Mouse (Mus musculus) embryonic facial prominence, embryonic 11.5 days (tissue): ENCODE measurements around the gene Akap2. TPM values are rescaled to one million over a fixed set of nuclear protein-coding genes. Genes with fewer than 3 reads are reported as not detected.

Experiments used
- ATAC-seq: fragments of 200-750 bp; cut with Nextera tagmentation; replicated peaks from 2 replicates; pipeline ENCODE4 v1.8.0; 2017; ENCODE audit warnings: low read depth; ENCODE audit not compliant: insufficient number of reproducible peaks, low FRiP score, low TSS enrichment
- DNase-seq: peaks from one replicate; pipeline ENCODE4 v3.0.0-alpha.2; 2015; ENCODE audit warnings: low spot score
- H3K27ac ChIP-seq: fragments of 300-500 bp; sonication (generic); replicated peaks from 2 replicates; pipeline ENCODE4 v1.5.1; 2014; ENCODE audit warnings: mild to moderate bottlenecking, low read depth, low read length, control low read depth
- H3K27me3 ChIP-seq: fragments of 300-500 bp; sonication (generic); 2 replicates; pipeline ENCODE4 v1.6.1; 2014; ENCODE audit warnings: mild to moderate bottlenecking, low read length, moderate library complexity, mixed read lengths; ENCODE audit not compliant: control insufficient read depth, insufficient read depth
- H3K36me3 ChIP-seq: fragments of 300-500 bp; sonication (generic); replicated peaks from 2 replicates; pipeline ENCODE4 v1.6.1; 2014; ENCODE audit warnings: low read depth, mild to moderate bottlenecking, low read length, moderate library complexity, mixed read lengths; ENCODE audit not compliant: control insufficient read depth, insufficient read depth
- H3K4me1 ChIP-seq: fragments of 300-500 bp; sonication (generic); 2 replicates; pipeline ENCODE4 v1.6.1; 2014; ENCODE audit warnings: low read length, mixed read lengths; ENCODE audit not compliant: control insufficient read depth, insufficient read depth
- H3K4me2 ChIP-seq: fragments of 300-500 bp; sonication (generic); 2 replicates; pipeline ENCODE4 v1.6.1; 2014; ENCODE audit warnings: low read depth, mild to moderate bottlenecking, control low read depth, low read length, moderate library complexity
- H3K4me3 ChIP-seq: fragments of 300-500 bp; sonication (generic); 2 replicates; pipeline ENCODE4 v1.5.1; 2014; ENCODE audit warnings: low read depth, low read length, control low read depth
- H3K9ac ChIP-seq: fragments of 300-500 bp; sonication (generic); replicated peaks from 2 replicates; pipeline ENCODE4 v1.6.1; 2014; ENCODE audit warnings: mild to moderate bottlenecking, control low read depth, low read length
- H3K9me3 ChIP-seq: fragments of 300-500 bp; sonication (generic); replicated peaks from 2 replicates; pipeline ENCODE4 v1.6.1; 2016; ENCODE audit warnings: mild to moderate bottlenecking, low read length, inconsistent platforms, mixed read lengths; ENCODE audit not compliant: control insufficient read depth
- WGBS: fragments of 180-500 bp; shearing (Covaris S2); extraction: QIAGEN DNeasy Blood & Tissue Kit; methylation state at CpG from one replicate; pipeline ENCODE4 v1.1.7; 2014; 5-methylcytosine and 5-hydroxymethylcytosine counted together
- polyA plus RNA-seq: library from polyadenylated mRNA; unstranded; fragments of >200 nt; fragmentation: Nextera tagmentation; extraction: Ambion mirVana; gene quantifications from 2 replicates; pipeline ENCODE4 v1.2.1, GENCODE M21; 2014

The Akap2 gene
- polyA plus RNA-seq, 1 experiment from 2014 or later: 24.0 TPM

GRCm38 (mm10) chr4:57833060-57833459 is 115.6 kb downstream of the Akap2 start:
- no peaks in the 10 kb centered on the region; the same call in 1 of the 2 replicates for H3K4me1 ChIP-seq

GRCm38 (mm10) chr4:57834141-57834540 is 116.7 kb downstream of the Akap2 start:
- H3K4me1 ChIP-seq: no peaks in the 10 kb centered on the region; the same call in 1 of the 2 replicates
- H3K27me3 ChIP-seq: no peaks in the 10 kb centered on the region
- no peak for DNase-seq
- H3K36me3 ChIP-seq: no peaks in the 10 kb centered on the region
- no peak overlapping the region for H3K4me2 ChIP-seq
- no peaks in the 10 kb centered on the region for H3K9me3 ChIP-seq
- no peak overlapping the region for H3K27ac ChIP-seq
- no peak overlapping the region for H3K9ac ChIP-seq
- H3K4me3 ChIP-seq: no peak overlapping the region
- ATAC-seq: no peak
- 56% methylated on average over 4 of the region's 4 CpGs for WGBS

More at GRCm38 (mm10) chr4:57833060-57833459, 115.6 kb downstream of the Akap2 start:
- WGBS: 67% methylated on average over 4 of the region's 4 CpGs
- no peaks in the 10 kb centered on the region for H3K27me3 ChIP-seq
- ATAC-seq (peak; percentile 42; the same call in 1 of the 2 replicates), DNase-seq (no peak)
- no peak overlapping the region for H3K27ac ChIP-seq
- H3K4me3 ChIP-seq: no peak overlapping the region
- H3K9me3 ChIP-seq: no peaks in the 10 kb centered on the region
- no peaks in the 10 kb centered on the region for H3K36me3 ChIP-seq
- no peak overlapping the region for H3K4me2 ChIP-seq
- no peak overlapping the region for H3K9ac ChIP-seq

GRCm38 (mm10) chr4:57837089-57837488 is 119.6 kb downstream of the Akap2 start:
- H3K9me3 ChIP-seq: no peaks in the 10 kb centered on the region
- H3K27me3 ChIP-seq: no peaks in the 10 kb centered on the region
- H3K4me3 ChIP-seq: no peak overlapping the region
- 60% methylated on average over 9 of the region's 9 CpGs for WGBS
- no peaks in the 10 kb centered on the region for H3K36me3 ChIP-seq
- ATAC-seq (no peak), DNase-seq (no peak)
- no peak overlapping the region for H3K27ac ChIP-seq
- H3K4me2 ChIP-seq: no peak overlapping the region
- H3K4me1 ChIP-seq: no peaks in the 10 kb centered on the region; the same call in 1 of the 2 replicates
- no peak overlapping the region for H3K9ac ChIP-seq

GRCm38 (mm10) chr4:57839343-57839742 is 121.9 kb downstream of the Akap2 start:
- Histone ChIP-seq H3K4me2 (no peak overlapping the region), H3K4me3 (no peak overlapping the region), H3K27ac (no peak overlapping the region), H3K27me3 (no peaks in the 10 kb centered on the region), H3K4me1 (no peaks in the 10 kb centered on the region), H3K36me3 (no peaks in the 10 kb centered on the region), H3K9ac (no peak overlapping the region), H3K9me3 (no peaks in the 10 kb centered on the region)
- no peak for DNase-seq
- 75% methylated on average over 4 of the region's 4 CpGs for WGBS
- ATAC-seq: no peak

GRCm38 (mm10) chr4:57841911-57842310 is 124.5 kb downstream of the Akap2 start:
- no peak overlapping the region for H3K27ac ChIP-seq
- no peak overlapping the region for H3K9ac ChIP-seq
- no peaks in the 10 kb centered on the region for H3K36me3 ChIP-seq
- no peaks in the 10 kb centered on the region for H3K27me3 ChIP-seq
- H3K4me2 ChIP-seq: no peak overlapping the region
- no peaks in the 10 kb centered on the region for H3K9me3 ChIP-seq
- ATAC-seq (no peak), DNase-seq (no peak)
- H3K4me1 ChIP-seq: peaks cover 1% of the 10 kb centered on the region; the same call in 1 of the 2 replicates
- H3K4me3 ChIP-seq: no peak overlapping the region
- whole genome bisulfite sequencing: 20% methylated on average over 1 of the region's 1 CpGs

- Histone ChIP-seq H3K27ac (no peak overlapping the region), H3K9ac (no peak overlapping the region), H3K4me1 (peaks cover 8% of the 10 kb centered on the region; the same call in 1 of the 2 replicates), H3K4me3 (no peak overlapping the region), H3K4me2 (no peak overlapping the region), H3K9me3 (no peaks in the 10 kb centered on the region), H3K27me3 (no peaks in the 10 kb centered on the region), H3K36me3 (no peaks in the 10 kb centered on the region)
- ATAC-seq (no peak), DNase-seq (no peak)
- WGBS: 71% methylated on average over 11 of the region's 11 CpGs
Observed at GRCm38 (mm10) chr4:57842472-57843305, 125.2 kb downstream of the Akap2 start.

GRCm38 (mm10) chr4:57845031-57845431 is 127.6 kb downstream of the Akap2 start:
- Histone ChIP-seq H3K4me1 (peaks cover 10% of the 10 kb centered on the region; the same call in 1 of the 2 replicates), H3K36me3 (no peaks in the 10 kb centered on the region), H3K27me3 (no peaks in the 10 kb centered on the region), H3K4me3 (peak overlapping the region; percentile 37), H3K27ac (peak overlapping the region; percentile 41), H3K4me2 (peak overlapping the region; percentile 47), H3K9me3 (no peaks in the 10 kb centered on the region), H3K9ac (peak overlapping the region; percentile 56)
- WGBS: 1% methylated on average over 10 of the region's 10 CpGs
- DNase-seq (peak; percentile 79), ATAC-seq (peak; percentile 84)

- ATAC-seq: no peak
- WGBS: 15% methylated on average over 12 of the region's 12 CpGs
- Histone ChIP-seq H3K36me3 (no peaks in the 10 kb centered on the region), H3K4me2 (peak overlapping the region; percentile 47), H3K9ac (peak overlapping the region; percentile 56), H3K4me3 (peak overlapping the region; percentile 37), H3K27ac (peak overlapping the region; percentile 41), H3K4me1 (peaks cover 10% of the 10 kb centered on the region; the same call in 1 of the 2 replicates), H3K9me3 (no peaks in the 10 kb centered on the region), H3K27me3 (no peaks in the 10 kb centered on the region)
- peak; percentile 35 for DNase-seq
Observed at GRCm38 (mm10) chr4:57845541-57846210, 128.2 kb downstream of the Akap2 start.
